8 mouse cellular contexts compared by ENCODE assay signal in the genomic region with DNA sequence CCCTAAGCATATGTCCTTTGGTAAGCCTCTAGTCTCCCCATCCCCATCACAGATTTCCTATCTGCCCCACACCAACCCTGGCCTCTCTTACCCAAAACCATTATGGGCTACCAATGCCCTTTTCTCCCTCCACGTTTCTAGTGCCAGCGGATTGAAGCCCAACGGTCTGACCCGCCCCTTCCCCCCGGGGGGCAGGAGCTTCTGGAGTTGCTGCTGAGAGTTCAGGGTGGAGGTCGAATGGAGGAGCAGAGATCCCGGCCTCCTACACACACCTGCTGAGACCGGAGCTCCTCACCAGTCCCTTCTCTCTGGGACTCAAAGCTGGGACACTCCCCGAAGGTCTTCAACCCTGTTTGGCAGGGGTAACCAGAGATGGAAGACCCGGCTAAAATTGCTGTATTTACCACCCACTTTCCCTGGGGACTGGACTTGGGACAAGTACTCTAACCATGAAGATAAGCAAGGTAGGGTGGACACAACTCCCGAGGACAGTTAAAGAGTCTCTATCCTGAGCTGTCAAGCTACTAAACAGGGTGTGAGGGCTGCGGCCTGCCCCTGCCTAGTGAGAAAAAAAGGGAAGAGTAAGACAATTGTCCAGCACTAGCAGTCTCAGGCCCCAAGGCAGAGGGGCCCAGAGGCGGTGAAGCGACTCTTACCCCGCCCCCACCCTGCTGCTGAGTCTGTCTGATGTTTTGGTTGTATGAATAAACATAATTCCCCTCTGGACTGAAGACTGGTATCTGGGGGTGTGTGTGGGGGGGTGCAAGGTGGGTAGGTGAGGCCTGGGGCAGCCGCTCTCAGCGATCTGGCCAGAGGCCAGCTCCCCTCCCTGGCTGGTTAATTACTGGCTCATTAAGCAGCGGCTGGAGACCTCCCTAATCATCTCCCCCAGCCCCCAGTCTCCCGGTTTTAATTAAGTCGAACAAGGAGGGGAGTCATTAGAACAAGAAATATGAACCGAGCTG. TPM values are rescaled to one million over a fixed set of nuclear protein-coding genes. Genes with fewer than 3 reads are reported as not detected.
DNase-seq lines count a peak whose midpoint lies in the region; ATAC-seq and TF ChIP-seq lines count a peak whose summit lies in the region.

A gene (plus strand): TSS at position 238 of the 965 bp plus-strand sequence.

- H3K36me3 ChIP-seq in hindbrain, embryonic 15.5 days: peaks cover 17% of the 10 kb centered on the region
- H3K36me3 ChIP-seq in limb, embryonic 11.5 days (ENCODE audit: control insufficient read depth, insufficient read depth, low read length): peaks cover 9% of the 10 kb centered on the region; the same call in 1 of the 2 replicates
- H3K36me3 ChIP-seq in midbrain, embryonic 14.5 days (ENCODE audit: control insufficient read depth, insufficient read depth, low read length): peaks cover 21% of the 10 kb centered on the region

- no peak for ATAC-seq in hindbrain, embryonic 15.5 days (ENCODE audit: low FRiP score, low read depth)
- ATAC-seq in limb, embryonic 11.5 days (ENCODE audit: insufficient number of reproducible peaks, low FRiP score, low TSS enrichment, low read depth): no peak; the same call in 1 of the 2 replicates
- ATAC-seq in midbrain, embryonic 14.5 days (ENCODE audit: low FRiP score, low TSS enrichment): peak; percentile 7

- H3K27me3 ChIP-seq in hindbrain, embryonic 15.5 days: no peaks in the 10 kb centered on the region
- H3K27me3 ChIP-seq in limb, embryonic 11.5 days (ENCODE audit: control insufficient read depth, insufficient read depth, low read length): no peaks in the 10 kb centered on the region
- H3K27me3 ChIP-seq in midbrain, embryonic 14.5 days (ENCODE audit: control insufficient read depth, insufficient read depth, low read length): no peaks in the 10 kb centered on the region

- no peak for TF ChIP-seq CTCF in bone marrow, adult 2 months (IDR thresholded peaks at IDR 0.05; ENCODE audit: control insufficient read depth, insufficient read depth, low read length)

- H3K4me3 ChIP-seq in bone marrow, adult 2 months (replicated peaks; ENCODE audit: control insufficient read depth, low read depth, low read length): peak within 1 kb of the TSS; percentile 86
- peak within 1 kb of the TSS; percentile 85 for H3K4me3 ChIP-seq in hindbrain, embryonic 15.5 days
- peak within 1 kb of the TSS; percentile 95 for H3K4me3 ChIP-seq in limb, embryonic 11.5 days (ENCODE audit: low read depth, low read length)
- H3K4me3 ChIP-seq in midbrain, embryonic 14.5 days (replicated peaks; ENCODE audit: low read depth, low read length): peak within 1 kb of the TSS; percentile 80

- 0 out of 2 replicates have a peak, but pooled peaks have one; percentile 18 for TF ChIP-seq POLR2A in bone marrow, adult 2 months (IDR thresholded peaks at IDR 0.05; ENCODE audit: borderline replicate concordance, control insufficient read depth, low read depth, low read length)

- peak; percentile 36 for DNase-seq in kidney, adult 11 months
- no peak for DNase-seq in kidney, adult 9 months
- DNase-seq in gastrocnemius, adult 8-10 months (ENCODE audit: low spot score in 2 of 2): no peak
- DNase-seq in limb, embryonic 11.5 days (ENCODE audit: low spot score): peak; percentile 65
- peak; percentile 72 for DNase-seq in midbrain, embryonic 14.5 days
- DNase-seq in urinary bladder, postnatal 25 days (ENCODE audit: low spot score): no peak

- H3K9me3 ChIP-seq in hindbrain, embryonic 15.5 days: no peaks in the 10 kb centered on the region
- H3K9me3 ChIP-seq in limb, embryonic 11.5 days (ENCODE audit: control insufficient read depth, low read length): no peaks in the 10 kb centered on the region
- no peaks in the 10 kb centered on the region for H3K9me3 ChIP-seq in midbrain, embryonic 14.5 days (ENCODE audit: control insufficient read depth, low read length)

- no peaks in the 10 kb centered on the region; the same call in 1 of the 2 replicates for H3K4me1 ChIP-seq in bone marrow, adult 2 months (ENCODE audit: control insufficient read depth, insufficient read depth, low read length)
- H3K4me1 ChIP-seq in hindbrain, embryonic 15.5 days (replicated peaks): peaks cover 72% of the 10 kb centered on the region
- peaks cover 47% of the 10 kb centered on the region for H3K4me1 ChIP-seq in limb, embryonic 11.5 days (ENCODE audit: control insufficient read depth, insufficient read depth, low read length)
- peaks cover 45% of the 10 kb centered on the region for H3K4me1 ChIP-seq in midbrain, embryonic 14.5 days (ENCODE audit: control insufficient read depth, insufficient read depth, low read length)

- H3K9ac ChIP-seq in hindbrain, embryonic 15.5 days: peak within 1 kb of the TSS; percentile 95
- H3K9ac ChIP-seq in limb, embryonic 11.5 days (ENCODE audit: low read length): peak within 1 kb of the TSS; percentile 96
- H3K9ac ChIP-seq in midbrain, embryonic 14.5 days (replicated peaks; ENCODE audit: low read length): peak within 1 kb of the TSS; percentile 96

- peak within 1 kb of the TSS; percentile 95 for H3K27ac ChIP-seq in bone marrow, adult 2 months (ENCODE audit: control insufficient read depth, insufficient read depth, low read depth, low read length, poor library complexity)
- peak within 1 kb of the TSS; percentile 98 for H3K27ac ChIP-seq in hindbrain, embryonic 15.5 days (replicated peaks)
- H3K27ac ChIP-seq in limb, embryonic 11.5 days (replicated peaks; ENCODE audit: low read depth, low read length): peak within 1 kb of the TSS; percentile 99
- H3K27ac ChIP-seq in midbrain, embryonic 14.5 days (replicated peaks; ENCODE audit: low read depth, low read length): peak within 1 kb of the TSS; percentile 99

- peak within 1 kb of the TSS; percentile 89 for H3K4me2 ChIP-seq in hindbrain, embryonic 15.5 days
- peak within 1 kb of the TSS; percentile 93 for H3K4me2 ChIP-seq in limb, embryonic 11.5 days (ENCODE audit: low read depth, severe bottlenecking)
- peak within 1 kb of the TSS; percentile 97 for H3K4me2 ChIP-seq in midbrain, embryonic 14.5 days (ENCODE audit: low read length)

- WGBS in bone marrow, adult 2 months: 3% methylated on average over 21 of the region's 21 CpGs
- 1% methylated on average over 21 of the region's 21 CpGs for WGBS in hindbrain, embryonic 15.5 days
- WGBS in limb, embryonic 11.5 days: 2% methylated on average over 21 of the region's 21 CpGs
- 1% methylated on average over 21 of the region's 21 CpGs for WGBS in midbrain, embryonic 14.5 days

RNA-seq across cellular contexts. Expression of the gene that starts here (rescaled TPM):
- polyA plus RNA-seq in bone marrow, adult 2 months (2011; ENCODE audit: insufficient read depth, insufficient read length, low replicate concordance, missing spikeins): 50.3 and 95.1 TPM in 2 replicates
- total RNA-seq in gastrocnemius, adult 8-10 months (2022): 10 to 100 TPM in 3 of 4 experiments, 1 to 10 TPM in 1; 9.1 to 15.4 (median 13.8) TPM
- polyA plus RNA-seq in hindbrain, embryonic 15.5 days (2015; fragmentation: Nextera tagmentation; extraction: Ambion mirVana): 8.9 TPM in 2 replicates
- 21.5 and 22.0 TPM in 2 replicates for polyA plus RNA-seq in limb, embryonic 11.5 days (2014; fragmentation: Nextera tagmentation; extraction: Ambion mirVana)
- 12.8 and 13.5 TPM in 2 replicates for polyA plus RNA-seq in midbrain, embryonic 14.5 days (2014; fragmentation: Nextera tagmentation; extraction: Ambion mirVana)

Comparison
In these comparisons a context has a peak if more than half of its experiments do, and no peak if none do; other contexts are left out.
1. DNase-seq: peak in kidney, adult 11 months (single experiment), limb, embryonic 11.5 days (single experiment) and midbrain, embryonic 14.5 days (single experiment); none in kidney, adult 9 months (single experiment), gastrocnemius, adult 8-10 months (0 of 2) and urinary bladder, postnatal 25 days (single experiment).
2. Peak in every context shown above with its lines, with median percentiles within 50 percentile points of each other: H3K27ac ChIP-seq, H3K4me3 ChIP-seq, H3K4me2 ChIP-seq and H3K9ac ChIP-seq.